Mouse (Mus musculus) cortical plate, adult 2 months (tissue): ENCODE results near the gene Lyrm9. TPM values are rescaled to one million over a fixed set of nuclear protein-coding genes. Genes with fewer than 3 reads are reported as not detected.
"Not testable (repeated sequence)": the region's sequence is repeated elsewhere in the genome, so short reads cannot be mapped to it uniquely, and the experiment has no call there.

Source experiments
- H3K27ac ChIP-seq: fragments of 200-500 bp; 2 replicates; pipeline ENCODE4 v1.5.1; 2012; ENCODE audit warnings: low read length, control low read depth, inconsistent platforms; ENCODE audit not compliant: insufficient read depth
- H3K4me1 ChIP-seq: fragments of 200-500 bp; 2 replicates; pipeline ENCODE4 v1.6.1; 2011; ENCODE audit warnings: low read length; ENCODE audit not compliant: control insufficient read depth, insufficient read depth
- H3K4me3 ChIP-seq: fragments of 200-500 bp; 2 replicates; pipeline ENCODE4 v1.5.1; 2011; ENCODE audit warnings: mild to moderate bottlenecking, low read length, control low read depth; ENCODE audit not compliant: insufficient read depth
- CTCF ChIP-seq: fragments of 200-500 bp; IDR thresholded peaks from 2 replicates; pipeline ENCODE4 v1.5.1; 2011; ENCODE audit warnings: mild to moderate bottlenecking, control low read depth, low read length; ENCODE audit not compliant: insufficient read depth; ENCODE audit errors: extremely low read depth
- POLR2A ChIP-seq: fragments of 200-500 bp; IDR thresholded peaks from 2 replicates; pipeline ENCODE4 v1.6.1; 2011; ENCODE audit warnings: mild to moderate bottlenecking, low read length, control low read depth; ENCODE audit not compliant: insufficient read depth; ENCODE audit errors: extremely low read depth
- polyA plus RNA-seq: library from polyadenylated mRNA; depleted of rRNA; stranded (reverse); fragments of >200 nt; gene quantifications from 2 replicates; pipeline ENCODE4 v1.2.3, GENCODE M21; 2012; rRNA removed

The Lyrm9 gene
- polyA plus RNA-seq, 1 experiment, result 20.5 TPM

DNA sequence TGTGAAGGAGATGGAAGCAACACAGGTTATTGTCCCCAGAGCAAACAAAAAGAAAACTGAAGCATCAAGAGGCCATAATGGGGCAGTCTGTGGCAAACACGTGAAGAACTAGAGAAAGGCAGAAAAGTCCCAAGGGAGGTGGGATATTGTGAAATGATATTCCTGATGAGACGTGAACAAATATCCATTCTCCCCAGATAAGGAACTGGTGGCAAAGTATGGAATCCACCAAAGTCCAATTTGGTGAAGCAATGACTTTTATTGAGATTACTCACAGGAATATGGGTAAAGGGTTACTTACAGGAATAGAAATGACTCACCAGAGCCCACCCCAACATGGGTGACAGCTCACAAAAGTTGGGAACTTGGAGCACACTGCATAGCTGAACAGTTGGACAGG is 38.9 kb downstream of the Lyrm9 start:
- Histone ChIP-seq H3K4me3 (no peak overlapping the region), H3K4me1 (no peaks in the 10 kb centered on the region), H3K27ac (no peak overlapping the region)
- TF ChIP-seq CTCF, result no peak
- no peak for TF ChIP-seq POLR2A

- no peak overlapping the region for H3K4me3 ChIP-seq
- no peak for TF ChIP-seq POLR2A
- TF ChIP-seq CTCF, result no peak
- no peaks in the 10 kb centered on the region for H3K4me1 ChIP-seq
- no peak overlapping the region for H3K27ac ChIP-seq
These were observed 40.1 kb downstream of the Lyrm9 start for GRCm38 (mm10) chr11:78866486-78866885.

- H3K4me1 ChIP-seq, result no peaks in the 10 kb centered on the region
- TF ChIP-seq POLR2A (no peak), CTCF (no peak)
- H3K4me3 ChIP-seq, result no peak overlapping the region
- H3K27ac ChIP-seq, result no peak overlapping the region
These were observed 41.3 kb downstream of the Lyrm9 start for GRCm38 (mm10) chr11:78867696-78868095.

DNA sequence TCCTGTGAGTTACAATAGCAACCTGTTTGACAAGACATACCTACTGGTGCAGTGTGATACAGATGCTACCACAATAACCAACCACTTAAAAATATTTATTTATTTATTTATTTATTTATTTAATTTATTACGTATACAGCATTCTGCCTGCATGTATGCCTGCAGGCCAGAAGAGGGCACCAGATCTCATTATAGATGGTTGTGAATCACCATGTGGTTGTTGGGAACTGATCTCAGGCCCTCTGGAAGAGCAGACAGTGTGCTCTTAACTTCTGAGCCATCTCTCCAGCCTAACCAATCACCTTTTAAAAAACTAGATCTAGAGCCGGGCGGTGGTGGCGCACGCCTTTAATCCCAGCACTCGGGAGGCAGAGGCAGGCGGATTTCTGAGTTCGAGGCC is 42.8 kb downstream of the Lyrm9 start:
- H3K27ac ChIP-seq, H3K4me3 ChIP-seq, H3K4me1 ChIP-seq: not testable (repeated sequence)

- Histone ChIP-seq H3K27ac (no peak overlapping the region), H3K4me3 (no peak overlapping the region), H3K4me1 (no peaks in the 10 kb centered on the region)
- TF ChIP-seq CTCF, result no peak
- TF ChIP-seq POLR2A, result no peak
These were observed 44.5 kb downstream of the Lyrm9 start for GRCm38 (mm10) chr11:78870891-78871290.

DNA sequence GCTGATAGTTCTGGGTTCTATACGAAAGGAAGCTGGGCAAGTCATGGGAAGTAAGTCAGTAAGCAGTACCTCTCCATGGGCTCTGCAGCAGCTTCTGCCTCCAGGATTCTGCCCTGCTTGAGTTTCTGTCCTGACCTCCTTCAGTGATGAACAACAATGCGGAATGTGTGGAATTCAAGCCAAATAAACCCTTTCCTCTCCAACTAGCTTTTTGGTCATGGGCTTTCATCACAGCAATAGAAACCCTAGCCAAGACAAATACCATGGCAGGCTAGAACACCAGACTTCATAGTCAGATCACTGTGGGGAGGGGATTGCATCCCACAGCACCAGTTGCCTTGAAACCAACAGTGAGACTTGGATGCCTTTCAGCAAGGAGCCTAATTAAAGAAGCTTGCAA is 46.4 kb downstream of the Lyrm9 start:
- H3K27ac ChIP-seq, result no peak overlapping the region
- H3K4me3 ChIP-seq, result no peak overlapping the region
- H3K4me1 ChIP-seq, result no peaks in the 10 kb centered on the region
- TF ChIP-seq CTCF (no peak), POLR2A (no peak)

DNA sequence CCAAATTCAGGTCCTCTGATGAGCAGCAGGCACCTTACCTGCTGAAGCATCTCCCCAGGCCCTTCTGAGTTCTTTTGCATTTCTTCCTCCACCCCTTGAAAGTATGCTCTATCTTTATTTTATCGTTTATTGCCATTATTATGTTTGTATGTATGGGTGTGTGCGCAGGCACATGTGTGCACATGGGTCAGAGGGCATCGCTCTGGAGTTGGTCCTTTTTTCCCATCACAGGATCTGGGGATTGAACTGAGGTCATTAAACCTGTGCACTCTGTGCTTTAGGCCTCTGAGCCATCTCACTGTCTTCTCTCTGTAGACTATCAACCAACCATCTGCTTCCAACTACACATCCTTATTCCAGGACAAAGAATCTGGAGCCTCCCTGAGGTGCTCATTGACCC is 53.3 kb downstream of the Lyrm9 start:
- H3K27ac ChIP-seq, result no peak overlapping the region
- no peaks in the 10 kb centered on the region for H3K4me1 ChIP-seq
- no peak overlapping the region for H3K4me3 ChIP-seq
- TF ChIP-seq CTCF (no peak), POLR2A (no peak)

GRCm38 (mm10) chr11:78886693-78887092 is 60.3 kb downstream of the Lyrm9 start:
- TF ChIP-seq CTCF (no peak), POLR2A (no peak)
- Histone ChIP-seq H3K27ac (no peak overlapping the region), H3K4me1 (no peaks in the 10 kb centered on the region), H3K4me3 (no peak overlapping the region)

DNA sequence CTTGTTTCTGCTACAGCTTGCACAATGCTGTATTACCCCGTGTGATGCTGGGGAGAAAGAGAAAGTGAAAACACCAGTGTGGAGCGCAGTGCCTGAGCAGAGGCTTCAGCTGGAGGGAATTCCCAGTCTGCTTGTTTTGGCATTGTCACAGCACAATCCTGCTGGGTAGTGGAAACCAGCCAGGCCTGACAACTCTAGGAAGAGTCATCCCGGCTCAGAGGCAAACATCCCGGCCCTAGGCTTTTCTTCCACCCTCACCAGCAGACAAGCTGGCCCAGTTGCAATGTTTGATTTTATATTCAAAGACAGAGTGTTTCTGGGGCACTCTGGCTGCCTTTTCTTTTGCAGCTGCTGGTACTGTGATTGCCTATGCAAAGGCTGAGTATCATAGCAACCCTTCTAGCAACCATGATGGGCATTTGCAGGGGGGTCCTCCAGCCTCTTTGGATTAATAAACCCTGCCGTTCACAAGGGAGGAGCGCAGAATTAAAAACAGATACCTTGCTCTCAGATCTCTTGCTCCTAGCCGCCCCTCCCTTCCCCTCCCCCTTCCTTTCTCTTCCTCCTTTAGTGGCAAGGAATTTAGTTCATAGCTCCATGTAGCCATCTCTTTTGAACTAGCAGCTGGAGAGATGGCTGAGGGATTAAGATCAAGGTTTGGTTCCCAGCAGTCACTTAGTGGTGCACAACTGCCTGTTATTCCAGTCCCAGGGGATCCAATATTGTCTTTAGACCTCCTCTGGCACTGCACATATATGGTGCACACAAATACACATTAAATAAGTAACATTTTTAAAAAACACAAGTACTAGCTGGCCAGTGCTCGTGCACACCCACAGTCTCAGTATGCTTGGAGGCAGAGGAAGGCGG is 61.0 kb downstream of the Lyrm9 start:
- no peaks in the 10 kb centered on the region for H3K4me1 ChIP-seq
- no peak overlapping the region for H3K4me3 ChIP-seq
- TF ChIP-seq POLR2A, result no peak
- TF ChIP-seq CTCF, result no peak
- H3K27ac ChIP-seq, result no peak overlapping the region

GRCm38 (mm10) chr11:78889156-78889555 is 62.8 kb downstream of the Lyrm9 start:
- no peaks in the 10 kb centered on the region for H3K4me1 ChIP-seq
- no peak overlapping the region for H3K27ac ChIP-seq
- no peak overlapping the region for H3K4me3 ChIP-seq
- no peak for TF ChIP-seq CTCF
- no peak for TF ChIP-seq POLR2A

Other genes starting within 250 kb of the Lyrm9 start
- 70.3 and 71.3 TPM in 2 replicates for gene Nlk, start 129.2 kb upstream of the Lyrm9 start, polyA plus RNA-seq
- gene Ccnq, start 74.9 kb upstream of the Lyrm9 start, polyA plus RNA-seq, result 27.6 and 31.7 TPM in 2 replicates
- 0.55 and 0.69 TPM in 2 replicates for gene Nos2, start 94.2 kb downstream of the Lyrm9 start, polyA plus RNA-seq
- 15.4 and 17.1 TPM in 2 replicates for gene Lgals9, start 158.4 kb downstream of the Lyrm9 start, polyA plus RNA-seq